Mouse (Mus musculus): ENCODE results near the gene Mest. TPM values are rescaled to one million over a fixed set of nuclear protein-coding genes. Genes with fewer than 3 reads are reported as not detected.

Mest gene
- polyA plus RNA-seq, 1 experiment from 2014 or later, result 464 TPM

DNA sequence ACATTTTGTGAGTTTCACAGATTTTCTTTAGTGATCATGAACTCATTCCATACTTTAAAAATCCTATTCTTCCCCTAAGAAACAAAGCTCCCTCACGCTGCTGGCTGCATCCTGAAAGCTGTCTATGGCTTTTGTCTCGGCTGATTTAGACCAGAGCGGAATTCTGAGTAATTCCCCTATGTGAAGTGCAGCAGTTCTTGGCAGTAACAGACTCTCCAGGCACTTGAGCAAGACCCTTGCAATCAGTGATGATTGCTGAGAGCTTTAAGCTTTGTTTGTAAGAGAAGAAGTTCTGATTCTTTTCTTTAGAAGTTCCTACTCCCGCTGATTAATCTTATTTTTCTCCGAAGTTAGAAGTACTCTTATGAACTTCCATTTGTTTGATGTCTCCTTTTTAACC, 25.9 kb upstream of the Mest start:
- peaks cover 9% of the 10 kb centered on the region; the same call in 1 of the 2 replicates for H3K4me1 ChIP-seq (ENCODE audit: control insufficient read depth, insufficient read depth, low read length)
- no peak overlapping the region for H3K4me2 ChIP-seq (ENCODE audit: low read length)
- no peak overlapping the region for H3K27ac ChIP-seq (ENCODE audit: low read depth, low read length)
- peak; percentile 52 for DNase-seq (ENCODE audit: low spot score)
- H3K9ac ChIP-seq (ENCODE audit: low read length), result no peak overlapping the region
- H3K36me3 ChIP-seq (ENCODE audit: control insufficient read depth, insufficient read depth, low read length), result no peaks in the 10 kb centered on the region
- H3K9me3 ChIP-seq (replicated peaks; ENCODE audit: control insufficient read depth, low read length), result no peaks in the 10 kb centered on the region
- H3K4me3 ChIP-seq (ENCODE audit: low read depth, low read length), result no peak overlapping the region
- no peaks in the 10 kb centered on the region for H3K27me3 ChIP-seq (replicated peaks; ENCODE audit: control insufficient read depth, insufficient read depth, low read length)
- WGBS, result 25% methylated on average over 5 of the region's 5 CpGs
- ATAC-seq, result no peak

GRCm38 (mm10) chr6:30698036-30698435, 25.3 kb upstream of the Mest start:
- peaks cover 4% of the 10 kb centered on the region; the same call in 1 of the 2 replicates for H3K4me1 ChIP-seq (ENCODE audit: control insufficient read depth, insufficient read depth, low read length)
- ATAC-seq (no peak), DNase-seq (ENCODE audit: low spot score) (no peak)
- no peak overlapping the region for H3K27ac ChIP-seq (ENCODE audit: low read depth, low read length)
- H3K36me3 ChIP-seq (ENCODE audit: control insufficient read depth, insufficient read depth, low read length), result no peaks in the 10 kb centered on the region
- H3K4me3 ChIP-seq (ENCODE audit: low read depth, low read length), result no peak overlapping the region
- H3K9me3 ChIP-seq (replicated peaks; ENCODE audit: control insufficient read depth, low read length), result no peaks in the 10 kb centered on the region
- H3K9ac ChIP-seq (ENCODE audit: low read length), result no peak overlapping the region
- no peaks in the 10 kb centered on the region for H3K27me3 ChIP-seq (replicated peaks; ENCODE audit: control insufficient read depth, insufficient read depth, low read length)
- no peak overlapping the region for H3K4me2 ChIP-seq (ENCODE audit: low read length)
- 90% methylated on average over 4 of the region's 4 CpGs for WGBS

GRCm38 (mm10) chr6:30700182-30700581, 23.2 kb upstream of the Mest start:
- Histone ChIP-seq H3K4me3 (ENCODE audit: low read depth, low read length) (no peak overlapping the region), H3K27ac (ENCODE audit: low read depth, low read length) (no peak overlapping the region), H3K4me2 (ENCODE audit: low read length) (no peak overlapping the region), H3K4me1 (ENCODE audit: control insufficient read depth, insufficient read depth, low read length) (no peaks in the 10 kb centered on the region), H3K9me3 (replicated peaks; ENCODE audit: control insufficient read depth, low read length) (no peaks in the 10 kb centered on the region), H3K36me3 (ENCODE audit: control insufficient read depth, insufficient read depth, low read length) (no peaks in the 10 kb centered on the region), H3K9ac (ENCODE audit: low read length) (no peak overlapping the region), H3K27me3 (replicated peaks; ENCODE audit: control insufficient read depth, insufficient read depth, low read length) (no peaks in the 10 kb centered on the region)
- no peak for ATAC-seq
- 89% methylated on average over 6 of the region's 6 CpGs for WGBS
- no peak for DNase-seq (ENCODE audit: low spot score)

GRCm38 (mm10) chr6:30702881-30703280, 20.5 kb upstream of the Mest start:
- no peaks in the 10 kb centered on the region for H3K4me1 ChIP-seq (ENCODE audit: control insufficient read depth, insufficient read depth, low read length)
- 92% methylated on average over 6 of the region's 6 CpGs for WGBS
- H3K4me3 ChIP-seq (ENCODE audit: low read depth, low read length), result no peak overlapping the region
- H3K9me3 ChIP-seq (replicated peaks; ENCODE audit: control insufficient read depth, low read length), result no peaks in the 10 kb centered on the region
- H3K27me3 ChIP-seq (replicated peaks; ENCODE audit: control insufficient read depth, insufficient read depth, low read length), result no peaks in the 10 kb centered on the region
- no peaks in the 10 kb centered on the region for H3K36me3 ChIP-seq (ENCODE audit: control insufficient read depth, insufficient read depth, low read length)
- no peak overlapping the region for H3K27ac ChIP-seq (ENCODE audit: low read depth, low read length)
- H3K9ac ChIP-seq (ENCODE audit: low read length), result no peak overlapping the region
- DNase-seq (ENCODE audit: low spot score) (no peak), ATAC-seq (no peak)
- no peak overlapping the region for H3K4me2 ChIP-seq (ENCODE audit: low read length)

DNA sequence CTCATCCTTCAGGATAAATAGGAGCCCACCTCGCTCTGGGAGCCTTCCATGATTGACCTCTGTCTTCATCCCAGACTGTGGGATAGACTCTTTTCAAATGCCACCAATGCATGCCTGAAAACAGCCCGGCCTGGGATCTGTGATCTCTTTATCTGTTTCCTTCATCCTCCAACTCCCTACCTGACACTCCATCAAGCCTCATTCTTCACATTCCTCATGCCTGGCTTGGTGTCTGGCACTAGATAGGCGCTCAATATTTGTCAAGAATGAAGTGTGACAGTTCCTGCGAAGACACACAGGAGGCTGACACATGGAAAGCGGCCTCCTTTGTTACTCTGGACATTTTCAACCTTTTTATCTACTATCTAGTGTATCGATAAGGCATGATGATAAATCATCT, 19.9 kb upstream of the Mest start:
- H3K4me3 ChIP-seq (ENCODE audit: low read depth, low read length), result no peak overlapping the region
- ATAC-seq (no peak), DNase-seq (ENCODE audit: low spot score) (no peak)
- WGBS, result 88% methylated on average over 6 of the region's 6 CpGs
- H3K36me3 ChIP-seq (ENCODE audit: control insufficient read depth, insufficient read depth, low read length), result no peaks in the 10 kb centered on the region
- no peaks in the 10 kb centered on the region for H3K27me3 ChIP-seq (replicated peaks; ENCODE audit: control insufficient read depth, insufficient read depth, low read length)
- no peak overlapping the region for H3K27ac ChIP-seq (ENCODE audit: low read depth, low read length)
- H3K4me2 ChIP-seq (ENCODE audit: low read length), result no peak overlapping the region
- no peaks in the 10 kb centered on the region for H3K9me3 ChIP-seq (replicated peaks; ENCODE audit: control insufficient read depth, low read length)
- H3K4me1 ChIP-seq (ENCODE audit: control insufficient read depth, insufficient read depth, low read length), result no peaks in the 10 kb centered on the region
- H3K9ac ChIP-seq (ENCODE audit: low read length), result no peak overlapping the region

DNA sequence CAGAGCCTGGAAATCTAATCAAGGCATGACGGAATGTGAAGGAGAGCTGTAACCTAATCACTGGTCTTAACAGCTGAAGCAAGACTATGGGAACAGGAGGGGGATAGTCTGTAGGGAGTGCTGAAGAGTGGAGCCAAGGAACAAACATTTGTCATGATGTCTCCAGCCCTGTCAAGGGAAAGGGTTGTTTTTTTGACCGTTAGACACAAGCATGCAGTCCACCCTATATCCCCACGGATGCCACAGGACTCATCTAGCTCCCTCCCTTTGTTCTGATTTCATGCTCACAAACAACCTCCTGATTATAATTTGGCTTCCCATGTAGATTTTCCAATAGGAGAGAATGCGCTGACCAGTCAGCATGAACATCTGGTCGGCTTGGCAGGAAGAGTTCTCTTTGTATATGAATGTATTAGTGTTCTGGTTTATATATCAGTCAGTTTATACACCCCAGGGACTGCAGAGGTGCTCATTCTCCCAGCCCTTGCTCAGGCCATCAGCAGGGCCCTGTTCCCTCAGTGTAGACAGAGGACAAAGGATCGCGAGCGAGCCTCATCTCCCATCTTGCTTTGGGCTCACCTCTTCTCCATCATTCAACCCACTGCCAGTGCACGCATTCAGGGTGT, 19.3 kb upstream of the Mest start:
- Histone ChIP-seq H3K9me3 (replicated peaks; ENCODE audit: control insufficient read depth, low read length) (no peaks in the 10 kb centered on the region), H3K27ac (ENCODE audit: low read depth, low read length) (no peak overlapping the region), H3K9ac (ENCODE audit: low read length) (no peak overlapping the region), H3K4me3 (ENCODE audit: low read depth, low read length) (no peak overlapping the region), H3K27me3 (replicated peaks; ENCODE audit: control insufficient read depth, insufficient read depth, low read length) (no peaks in the 10 kb centered on the region), H3K36me3 (ENCODE audit: control insufficient read depth, insufficient read depth, low read length) (no peaks in the 10 kb centered on the region), H3K4me2 (ENCODE audit: low read length) (no peak overlapping the region), H3K4me1 (ENCODE audit: control insufficient read depth, insufficient read depth, low read length) (peaks cover under 1% of the 10 kb centered on the region; the same call in 1 of the 2 replicates)
- no peak for DNase-seq (ENCODE audit: low spot score)
- 95% methylated on average over 9 of the region's 9 CpGs for WGBS
- no peak for ATAC-seq

- Histone ChIP-seq H3K4me3 (ENCODE audit: low read depth, low read length) (no peak overlapping the region), H3K27me3 (replicated peaks; ENCODE audit: control insufficient read depth, insufficient read depth, low read length) (no peaks in the 10 kb centered on the region), H3K36me3 (ENCODE audit: control insufficient read depth, insufficient read depth, low read length) (no peaks in the 10 kb centered on the region), H3K27ac (ENCODE audit: low read depth, low read length) (no peak overlapping the region), H3K4me2 (ENCODE audit: low read length) (no peak overlapping the region), H3K9ac (ENCODE audit: low read length) (no peak overlapping the region), H3K9me3 (replicated peaks; ENCODE audit: control insufficient read depth, low read length) (no peaks in the 10 kb centered on the region), H3K4me1 (ENCODE audit: control insufficient read depth, insufficient read depth, low read length) (peaks cover 8% of the 10 kb centered on the region; the same call in 1 of the 2 replicates)
- DNase-seq (ENCODE audit: low spot score) (no peak), ATAC-seq (no peak)
- 13% methylated on average over 6 of the region's 6 CpGs for WGBS
Observed at GRCm38 (mm10) chr6:30709115-30709514, 14.2 kb upstream of the Mest start.

DNA sequence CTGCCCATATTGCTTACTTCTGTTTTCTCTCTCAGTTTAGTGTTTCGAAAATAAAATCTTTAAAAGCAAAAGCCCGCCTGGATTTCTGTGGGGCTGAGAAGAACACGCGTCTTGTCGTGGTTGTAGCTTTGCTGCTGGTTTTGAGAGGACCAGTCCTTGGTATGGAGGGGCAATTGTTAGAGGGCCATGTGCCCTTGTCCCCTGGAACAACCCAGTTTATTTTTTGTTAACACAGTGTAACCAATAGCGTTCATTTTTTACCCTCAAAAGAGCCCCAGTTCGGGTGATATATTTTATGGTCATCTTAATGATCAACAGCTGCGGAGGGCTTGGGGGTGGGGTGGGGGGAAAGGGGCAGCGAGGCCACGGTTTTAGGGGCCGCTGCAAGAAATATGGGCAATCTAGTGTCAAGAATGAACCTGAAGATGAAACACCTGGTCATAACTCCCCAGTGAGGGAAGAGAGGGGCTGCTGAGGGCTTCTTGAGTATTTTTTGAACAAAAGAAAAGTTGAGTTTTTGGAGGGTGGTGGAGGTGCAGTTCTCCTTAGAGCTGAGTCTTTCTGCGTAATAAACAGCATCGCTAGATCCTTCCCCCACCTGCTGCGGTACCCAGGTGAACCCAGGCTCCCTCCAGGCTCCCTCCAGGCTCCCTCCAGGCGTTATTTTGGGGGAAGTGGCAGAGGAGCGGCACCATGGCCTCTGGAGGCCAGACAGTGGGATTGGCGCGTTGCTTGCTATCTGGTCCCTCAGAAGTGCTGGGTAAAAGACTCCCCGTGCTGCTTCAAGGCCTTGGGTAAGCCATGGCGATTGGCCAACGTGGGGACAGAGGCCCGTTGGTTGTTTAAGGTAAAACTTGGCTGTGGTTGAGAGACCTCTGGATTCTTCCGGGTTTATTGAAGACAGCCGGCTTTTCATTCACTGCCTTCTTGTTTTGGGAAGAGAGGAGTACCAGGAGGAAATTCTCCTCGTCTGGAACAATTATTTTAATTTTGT, 12.7 kb upstream of the Mest start:
- Histone ChIP-seq H3K4me3 (ENCODE audit: low read depth, low read length) (no peak overlapping the region), H3K9ac (ENCODE audit: low read length) (no peak overlapping the region), H3K4me2 (ENCODE audit: low read length) (no peak overlapping the region), H3K9me3 (replicated peaks; ENCODE audit: control insufficient read depth, low read length) (no peaks in the 10 kb centered on the region), H3K4me1 (ENCODE audit: control insufficient read depth, insufficient read depth, low read length) (peaks cover 11% of the 10 kb centered on the region; the same call in 1 of the 2 replicates), H3K27ac (ENCODE audit: low read depth, low read length) (no peak overlapping the region; the same call in 1 of the 2 replicates), H3K36me3 (ENCODE audit: control insufficient read depth, insufficient read depth, low read length) (no peaks in the 10 kb centered on the region), H3K27me3 (replicated peaks; ENCODE audit: control insufficient read depth, insufficient read depth, low read length) (no peaks in the 10 kb centered on the region)
- DNase-seq (ENCODE audit: low spot score), result no peak
- no peak for ATAC-seq
- 70% methylated on average over 25 of the region's 25 CpGs for WGBS

DNA sequence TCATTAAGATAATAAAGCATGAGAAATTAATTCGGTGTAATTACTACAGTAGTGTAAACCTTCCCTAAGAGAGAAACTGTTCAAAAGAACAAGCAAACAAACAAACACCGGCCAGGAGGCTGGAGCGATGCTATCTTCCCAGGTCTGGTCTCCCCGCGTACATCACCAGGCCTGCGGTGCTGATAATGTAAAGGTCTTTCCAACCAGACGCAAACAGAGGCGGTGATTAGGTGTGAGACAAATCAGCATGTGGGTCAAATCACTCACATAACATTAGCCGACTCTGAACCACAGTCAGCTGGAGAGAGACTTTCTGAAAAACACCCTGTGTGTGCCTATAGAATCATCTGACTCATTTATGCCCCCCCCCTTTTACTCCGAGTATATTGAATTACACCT, 12.0 kb upstream of the Mest start:
- Histone ChIP-seq H3K27ac (ENCODE audit: low read depth, low read length) (no peak overlapping the region), H3K27me3 (replicated peaks; ENCODE audit: control insufficient read depth, insufficient read depth, low read length) (no peaks in the 10 kb centered on the region), H3K4me1 (ENCODE audit: control insufficient read depth, insufficient read depth, low read length) (peaks cover 13% of the 10 kb centered on the region; the same call in 1 of the 2 replicates), H3K36me3 (ENCODE audit: control insufficient read depth, insufficient read depth, low read length) (no peaks in the 10 kb centered on the region), H3K9me3 (replicated peaks; ENCODE audit: control insufficient read depth, low read length) (no peaks in the 10 kb centered on the region), H3K9ac (ENCODE audit: low read length) (no peak overlapping the region), H3K4me2 (ENCODE audit: low read length) (no peak overlapping the region), H3K4me3 (ENCODE audit: low read depth, low read length) (no peak overlapping the region)
- 69% methylated on average over 10 of the region's 10 CpGs for WGBS
- ATAC-seq, result no peak
- no peak for DNase-seq (ENCODE audit: low spot score)

All from forebrain, embryonic 14.5 days (tissue).